Mouse (Mus musculus) erythroblast, embryonic 14.5 days (primary cell): ENCODE results near the gene Slc4a3.

Source experiments
- GATA1 ChIP-seq: IDR thresholded peaks from 2 replicates; pipeline ENCODE4 v1.6.1; 2012; ENCODE audit warnings: low read length, inconsistent platforms, mixed read lengths
- TAL1 ChIP-seq: IDR thresholded peaks from 3 replicates; pipeline ENCODE4 v1.6.1; 2012; ENCODE audit warnings: low read length, inconsistent platforms, mixed read lengths

DNA sequence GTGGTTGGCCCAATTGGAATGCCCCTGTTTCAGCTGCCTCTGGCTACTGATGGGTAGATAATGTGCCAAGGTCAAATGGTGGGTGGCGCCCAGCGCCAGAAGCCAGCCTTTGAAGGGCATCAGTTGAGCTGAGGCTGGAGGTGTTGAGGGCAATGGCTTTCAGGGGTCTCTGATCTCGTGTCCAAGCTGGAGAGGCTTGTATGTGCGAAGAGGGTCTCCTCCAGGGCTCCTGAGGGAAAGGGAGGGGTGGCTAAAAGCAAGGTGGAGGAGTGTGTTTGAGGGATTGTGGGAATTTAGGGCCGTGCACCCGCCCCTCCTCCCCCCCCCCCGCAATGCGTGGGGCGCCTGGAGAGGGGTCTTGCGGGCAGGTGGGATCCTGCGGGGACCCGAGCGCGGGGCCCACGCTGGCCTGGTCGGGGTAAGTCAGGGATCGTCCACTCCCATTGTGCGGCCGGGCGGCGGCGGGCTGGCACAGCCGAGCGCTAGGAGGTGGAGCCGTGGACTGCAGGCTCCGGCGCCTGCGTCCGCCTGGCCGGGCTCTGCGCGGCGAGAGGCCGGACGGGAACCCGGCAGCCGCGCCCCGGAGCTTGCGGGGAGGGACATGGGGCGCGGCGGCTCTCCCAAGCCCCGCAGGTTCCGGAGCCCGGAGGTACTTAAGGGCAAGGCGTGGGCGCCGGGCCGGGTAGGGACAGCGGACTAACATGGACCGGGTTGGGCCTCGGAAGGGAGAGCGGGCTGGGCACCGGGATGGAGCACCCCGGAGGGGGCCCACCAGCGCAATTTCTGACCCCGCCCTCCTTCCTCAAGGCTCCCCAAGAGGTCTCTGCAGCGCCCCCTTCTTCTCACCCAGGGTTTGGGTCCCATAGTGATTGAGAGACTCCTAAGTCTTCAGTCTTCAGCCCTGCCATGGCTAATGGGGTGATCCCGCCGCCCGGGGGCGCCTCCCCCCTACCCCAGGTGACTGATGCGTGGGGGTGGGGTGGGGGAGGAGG, at the start of gene Slc4a3:
- TF ChIP-seq TAL1 (no peak), GATA1 (no peak)
